Mouse (Mus musculus) left cerebral cortex, adult 8-10 months (tissue): ENCODE measurements around the gene Wdr38. TPM values are rescaled to one million over a fixed set of nuclear protein-coding genes. Genes with fewer than 3 reads are reported as not detected.
"Not testable (repeated sequence)": the region's sequence is repeated elsewhere in the genome, so short reads cannot be mapped to it uniquely, and the experiment has no call there.

ENCODE experiments used
- DNase-seq, 2 experiments: peaks; one replicate each; pipeline ENCODE4 v3.0.0; 2022; ENCODE audit warnings: low spot score in 2 of 2
- total RNA-seq, 4 experiments: library from RNA; stranded (reverse); gene quantifications; 2 replicates each; pipeline ENCODE4 v1.2.4; 2022

The Wdr38 gene
- total RNA-seq, 4 experiments from 2014 or later: 0.30 to 0.72 (median 0.65) TPM

DNA sequence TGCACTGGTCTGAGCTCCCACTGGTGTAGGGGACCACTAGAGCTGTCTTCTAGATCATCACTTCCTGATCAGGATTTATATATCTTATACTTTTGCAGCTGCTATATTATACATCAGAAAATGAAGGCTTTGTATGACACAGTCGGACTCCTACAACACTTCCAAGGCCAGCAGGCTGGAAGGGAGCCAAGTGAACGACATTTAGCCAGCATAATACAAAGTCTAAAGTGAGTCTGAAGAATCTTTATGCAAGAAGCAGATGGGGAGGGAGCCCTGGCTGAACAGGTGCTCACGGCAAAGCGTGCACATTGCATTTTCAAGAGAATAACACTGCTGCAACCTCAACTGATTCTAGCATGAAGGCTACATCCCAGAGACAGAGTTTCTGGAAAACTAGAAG, 4.8 kb upstream of the Wdr38 start:
- DNase-seq: no peak

- no peak for DNase-seq
Observed at GRCm38 (mm10) chr2:38999381-38999780, 2.1 kb downstream of the Wdr38 start.

DNA sequence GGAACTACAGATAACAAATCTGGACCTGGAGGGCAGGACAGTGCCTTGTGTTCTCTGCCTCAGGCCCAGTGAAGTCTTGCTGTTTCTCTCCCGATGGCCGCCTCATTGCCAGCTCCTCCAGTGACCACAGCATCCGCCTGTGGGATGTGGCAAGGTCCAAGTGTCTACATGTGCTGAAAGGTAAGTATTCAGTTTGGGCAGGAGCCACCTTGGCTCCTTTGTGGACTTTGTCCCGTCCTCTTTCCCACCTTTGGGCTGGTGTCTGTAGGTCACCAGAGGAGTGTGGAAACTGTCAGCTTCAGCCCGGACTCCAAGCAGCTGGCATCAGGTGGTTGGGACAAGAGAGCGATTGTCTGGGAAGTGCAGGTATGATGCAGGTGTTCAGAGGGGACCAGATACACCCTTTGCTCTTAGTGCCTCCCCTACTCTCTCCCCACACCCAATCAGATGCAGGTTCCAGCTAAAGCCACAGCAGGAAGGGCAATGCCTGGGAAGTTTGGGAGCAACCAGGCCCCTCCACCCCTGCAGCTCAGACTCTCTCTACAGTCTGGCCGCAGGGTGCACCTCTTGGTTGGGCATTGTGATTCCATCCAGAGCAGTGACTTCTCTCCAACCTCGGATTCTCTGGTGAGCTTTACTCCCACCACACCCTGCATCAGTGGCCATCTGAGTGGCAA, 2.8 kb downstream of the Wdr38 start:
- no peak for DNase-seq

DNA sequence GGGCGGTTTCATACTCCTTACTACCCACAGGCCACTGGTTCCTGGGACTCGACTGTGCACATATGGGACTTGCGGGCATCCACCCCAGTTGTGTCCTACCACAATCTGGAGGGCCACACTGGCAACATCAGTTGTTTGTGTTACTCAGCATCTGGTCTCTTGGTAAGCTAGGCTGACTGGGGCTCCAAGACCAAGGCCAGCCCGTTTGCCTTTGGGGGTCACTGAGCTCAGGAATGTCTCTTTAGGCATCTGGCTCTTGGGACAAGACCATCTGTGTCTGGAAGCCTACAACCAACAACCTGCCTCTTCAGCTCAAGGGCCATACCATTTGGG, 3.3 kb downstream of the Wdr38 start:
- DNase-seq: no peak

DNA sequence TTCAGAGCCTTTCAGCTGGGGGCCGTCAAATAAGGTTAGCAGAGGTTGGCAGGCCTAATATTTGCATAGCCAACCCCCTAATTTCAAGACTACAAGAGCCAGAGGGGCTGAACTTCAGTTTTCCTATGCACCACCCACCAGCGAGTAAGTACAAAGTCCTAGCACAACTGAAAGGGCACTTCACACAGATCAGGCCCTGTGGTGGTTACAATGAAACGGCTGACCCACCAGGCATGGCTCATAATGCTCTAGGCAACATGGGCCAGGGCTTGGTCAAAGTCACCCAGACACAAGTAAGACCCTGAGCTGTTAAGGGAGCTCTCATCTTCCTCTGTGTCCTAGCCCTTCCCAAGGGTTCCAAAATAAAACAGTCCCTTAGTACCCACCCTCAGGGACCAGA, 4.6 kb downstream of the Wdr38 start:
- DNase-seq: no peak

DNA sequence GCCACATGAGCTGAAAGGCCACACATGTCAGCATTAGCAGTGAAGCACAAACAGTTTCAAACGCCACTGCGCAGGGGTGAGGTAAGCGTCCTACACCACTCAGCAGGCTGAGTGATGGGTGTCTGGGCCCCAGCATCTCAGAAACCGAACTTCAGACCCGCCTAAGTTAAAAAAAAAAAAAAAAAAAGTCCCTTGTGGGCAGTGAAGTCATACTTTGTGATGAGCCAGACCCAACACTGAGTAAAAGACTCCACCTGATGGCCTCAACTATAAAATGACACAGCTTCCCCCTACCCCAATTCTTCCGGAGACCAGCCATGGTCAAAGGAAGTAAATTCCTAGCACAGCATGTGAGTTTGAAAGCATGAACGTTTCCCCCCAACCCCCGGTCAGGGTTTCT, 5.8 kb downstream of the Wdr38 start:
- no peak for DNase-seq

GRCm38 (mm10) chr2:39003512-39003911, 6.2 kb downstream of the Wdr38 start:
- no peak for DNase-seq

GRCm38 (mm10) chr2:39004372-39004771, 7.1 kb downstream of the Wdr38 start:
- DNase-seq: no peak

- DNase-seq: peak; percentile 75 to 90
Observed at GRCm38 (mm10) chr2:39004880-39005435, 7.7 kb downstream of the Wdr38 start, which contains the start of gene Arpc5l. Gene Arpc5l (plus strand): TSS chr2:39005348.

GRCm38 (mm10) chr2:39005574-39006079, 8.4 kb downstream of the Wdr38 start, which contains the start of gene Rpl35:
Gene Rpl35 (minus strand): TSS chr2:39005624.
- DNase-seq: no peak

DNA sequence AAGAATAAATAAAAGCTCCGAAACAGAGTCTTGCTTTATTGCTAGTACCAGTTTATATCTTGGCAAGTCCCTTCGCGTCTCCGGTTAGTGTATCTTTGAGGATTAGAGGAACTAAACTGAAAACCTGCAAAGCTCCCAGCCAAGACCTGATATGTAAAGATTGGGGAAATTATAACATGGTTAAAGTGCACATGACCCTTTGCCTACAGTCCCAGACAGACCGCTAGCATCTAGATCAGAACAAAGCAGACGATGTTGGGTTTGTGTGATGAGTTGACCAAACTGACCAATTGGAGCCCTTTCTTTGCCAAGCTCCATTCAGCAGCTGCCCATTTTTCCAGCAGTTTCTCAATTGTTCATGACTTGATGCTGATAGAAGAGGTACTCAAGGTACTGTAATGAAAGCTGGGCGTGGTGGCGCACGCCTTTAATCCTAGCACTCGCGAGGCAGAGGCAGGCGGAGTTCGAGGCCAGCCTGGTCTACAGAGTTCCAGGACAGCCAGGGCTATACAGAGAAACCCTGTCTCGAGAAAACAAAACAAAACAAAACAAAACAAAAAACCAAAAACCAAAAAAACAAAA, 9.0 kb downstream of the Wdr38 start:
- no peak for DNase-seq

- DNase-seq: peak; percentile 79 to 92
Observed at GRCm38 (mm10) chr2:39007865-39008264, 10.6 kb downstream of the Wdr38 start.

- DNase-seq: peak in 1 of 2 experiments; percentile 52
Observed at GRCm38 (mm10) chr2:39008350-39008851, 11.1 kb downstream of the Wdr38 start.

GRCm38 (mm10) chr2:39008954-39009365, 11.7 kb downstream of the Wdr38 start:
- DNase-seq: peak in 1 of 2 experiments; percentile 59

GRCm38 (mm10) chr2:39010144-39010543, 12.9 kb downstream of the Wdr38 start:
- DNase-seq: not testable (repeated sequence)

- DNase-seq: no peak
Observed at GRCm38 (mm10) chr2:39011264-39011663, 14.0 kb downstream of the Wdr38 start.

DNA sequence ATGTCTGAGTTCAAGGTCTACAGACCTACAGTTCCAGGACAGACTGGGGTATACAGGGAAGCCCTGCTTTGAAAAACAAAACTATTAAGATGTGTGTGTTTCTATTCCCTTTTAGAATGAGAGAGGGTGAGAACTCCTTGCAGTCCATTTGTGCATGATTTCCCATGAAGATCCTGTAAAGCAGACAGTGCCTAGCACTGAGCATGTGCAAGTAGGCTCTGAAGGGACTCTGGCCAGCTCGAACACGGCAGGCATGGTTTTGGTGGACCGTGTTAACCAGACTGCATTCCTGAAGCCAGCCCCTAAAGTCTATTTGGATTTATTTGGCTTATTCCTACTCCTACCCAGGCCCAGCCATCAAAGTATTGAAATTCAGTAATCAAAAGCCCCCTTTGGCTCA, 14.7 kb downstream of the Wdr38 start:
- DNase-seq: no peak

- no peak for DNase-seq
Observed at GRCm38 (mm10) chr2:39012768-39013279, 15.5 kb downstream of the Wdr38 start.

GRCm38 (mm10) chr2:39016581-39016980, 19.3 kb downstream of the Wdr38 start:
- no peak for DNase-seq

DNA sequence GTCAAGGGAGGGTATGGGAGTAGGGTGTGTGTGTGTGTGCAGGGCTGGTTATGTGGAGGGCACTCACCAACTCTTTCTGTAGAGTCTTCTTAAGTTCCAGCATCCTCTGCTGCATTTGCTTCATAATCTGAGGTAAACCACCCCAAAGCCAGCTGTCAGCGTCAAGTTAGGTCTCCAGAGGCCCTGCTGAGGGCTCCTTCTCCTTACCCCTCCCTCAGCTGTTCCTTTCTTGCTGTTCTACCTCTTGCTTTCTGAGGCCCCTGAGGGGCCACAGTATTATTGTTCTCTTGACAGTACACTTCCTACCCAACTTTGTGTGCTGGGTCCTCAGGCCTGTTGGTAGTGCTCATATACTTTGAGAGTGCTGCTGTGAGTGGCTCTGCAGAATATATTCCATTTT, 22.7 kb downstream of the Wdr38 start:
- DNase-seq: no peak

DNA sequence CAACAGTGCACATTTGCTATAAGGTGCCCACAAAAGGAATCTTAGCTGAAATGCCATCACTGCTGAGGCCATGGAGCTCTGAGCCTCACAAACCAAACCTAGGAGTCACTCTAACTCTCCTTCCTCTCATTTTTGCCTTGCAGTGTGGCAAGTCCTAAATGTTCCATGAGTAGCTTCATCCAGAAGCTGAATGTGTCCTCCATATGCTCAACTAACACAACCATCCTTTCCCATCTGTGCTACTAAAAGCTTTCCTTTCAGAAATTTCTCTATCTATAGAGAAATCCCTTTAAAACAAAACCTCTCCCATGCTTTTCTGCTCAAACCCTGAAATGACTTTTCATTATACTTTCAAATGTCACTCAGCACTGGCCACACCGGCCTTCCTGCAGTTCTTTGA, 34.3 kb downstream of the Wdr38 start:
- no peak for DNase-seq

- no peak for DNase-seq
Observed at GRCm38 (mm10) chr2:39040215-39040614, 42.9 kb downstream of the Wdr38 start.
